Mouse (Mus musculus): ENCODE results near the gene Rbms3. TPM values are rescaled to one million over a fixed set of nuclear protein-coding genes. Genes with fewer than 3 reads are reported as not detected.

Gene Rbms3
- polyA plus RNA-seq, 1 experiment, result not detected

- Histone ChIP-seq H3K27ac (ENCODE audit: insufficient read depth, low read depth, low read length) (no peak overlapping the region), H3K4me1 (ENCODE audit: control insufficient read depth, insufficient read depth, low read length) (peaks cover 5% of the 10 kb centered on the region), H3K4me3 (ENCODE audit: insufficient read depth, low read depth, low read length) (no peak overlapping the region)
- TF ChIP-seq CTCF (IDR thresholded peaks at IDR 0.05; ENCODE audit: insufficient read depth, low read depth, low read length), result no peak
- TF ChIP-seq POLR2A (IDR thresholded peaks at IDR 0.05; ENCODE audit: insufficient read depth, low read depth, low read length), result no peak
- 38% methylated on average over 12 of the region's 12 CpGs for WGBS
Observed at GRCm38 (mm10) chr9:116919441-116920019, 710.2 kb downstream of the Rbms3 start.

- no peak overlapping the region for H3K4me3 ChIP-seq (ENCODE audit: insufficient read depth, low read depth, low read length)
- 53% methylated on average over 3 of the region's 3 CpGs for WGBS
- no peak overlapping the region for H3K27ac ChIP-seq (ENCODE audit: insufficient read depth, low read depth, low read length)
- H3K4me1 ChIP-seq (ENCODE audit: control insufficient read depth, insufficient read depth, low read length), result no peaks in the 10 kb centered on the region
- TF ChIP-seq CTCF (IDR thresholded peaks at IDR 0.05; ENCODE audit: insufficient read depth, low read depth, low read length), result no peak
- no peak for TF ChIP-seq POLR2A (IDR thresholded peaks at IDR 0.05; ENCODE audit: insufficient read depth, low read depth, low read length)
Observed at GRCm38 (mm10) chr9:116912493-116912847, 717.2 kb downstream of the Rbms3 start.

GRCm38 (mm10) chr9:116911781-116912492 lies 717.8 kb downstream of the Rbms3 start:
- Histone ChIP-seq H3K27ac (ENCODE audit: insufficient read depth, low read depth, low read length) (no peak overlapping the region), H3K4me3 (ENCODE audit: insufficient read depth, low read depth, low read length) (no peak overlapping the region), H3K4me1 (ENCODE audit: control insufficient read depth, insufficient read depth, low read length) (no peaks in the 10 kb centered on the region)
- WGBS, result 40% methylated on average over 2 of the region's 2 CpGs
- no peak for TF ChIP-seq CTCF (IDR thresholded peaks at IDR 0.05; ENCODE audit: insufficient read depth, low read depth, low read length)
- TF ChIP-seq POLR2A (IDR thresholded peaks at IDR 0.05; ENCODE audit: insufficient read depth, low read depth, low read length), result no peak

GRCm38 (mm10) chr9:116909511-116909910 lies 720.2 kb downstream of the Rbms3 start:
- TF ChIP-seq POLR2A (IDR thresholded peaks at IDR 0.05; ENCODE audit: insufficient read depth, low read depth, low read length) (no peak), CTCF (IDR thresholded peaks at IDR 0.05; ENCODE audit: insufficient read depth, low read depth, low read length) (no peak)
- WGBS, result 84% methylated on average over 4 of the region's 4 CpGs

GRCm38 (mm10) chr9:116906955-116907354 lies 722.8 kb downstream of the Rbms3 start:
- no peak overlapping the region for H3K27ac ChIP-seq (ENCODE audit: insufficient read depth, low read depth, low read length)
- WGBS, result 76% methylated on average over 4 of the region's 4 CpGs
- no peaks in the 10 kb centered on the region for H3K4me1 ChIP-seq (ENCODE audit: control insufficient read depth, insufficient read depth, low read length)
- no peak for TF ChIP-seq POLR2A (IDR thresholded peaks at IDR 0.05; ENCODE audit: insufficient read depth, low read depth, low read length)
- no peak for TF ChIP-seq CTCF (IDR thresholded peaks at IDR 0.05; ENCODE audit: insufficient read depth, low read depth, low read length)
- no peak overlapping the region for H3K4me3 ChIP-seq (ENCODE audit: insufficient read depth, low read depth, low read length)

More at GRCm38 (mm10) chr9:116909511-116909910, 720.2 kb downstream of the Rbms3 start:
- no peak overlapping the region for H3K27ac ChIP-seq (ENCODE audit: insufficient read depth, low read depth, low read length)
- no peaks in the 10 kb centered on the region for H3K4me1 ChIP-seq (ENCODE audit: control insufficient read depth, insufficient read depth, low read length)
- no peak overlapping the region for H3K4me3 ChIP-seq (ENCODE audit: insufficient read depth, low read depth, low read length)

- H3K4me1 ChIP-seq (ENCODE audit: control insufficient read depth, insufficient read depth, low read length), result no peaks in the 10 kb centered on the region
- no peak overlapping the region for H3K4me3 ChIP-seq (ENCODE audit: insufficient read depth, low read depth, low read length)
- no peak overlapping the region for H3K27ac ChIP-seq (ENCODE audit: insufficient read depth, low read depth, low read length)
- WGBS, result 61% methylated on average over 2 of the region's 2 CpGs
- TF ChIP-seq POLR2A (IDR thresholded peaks at IDR 0.05; ENCODE audit: insufficient read depth, low read depth, low read length), result no peak
Observed at GRCm38 (mm10) chr9:116905646-116906045, 724.1 kb downstream of the Rbms3 start.

GRCm38 (mm10) chr9:116903304-116903993 lies 726.3 kb downstream of the Rbms3 start:
- Histone ChIP-seq H3K27ac (ENCODE audit: insufficient read depth, low read depth, low read length) (no peak overlapping the region), H3K4me1 (ENCODE audit: control insufficient read depth, insufficient read depth, low read length) (no peaks in the 10 kb centered on the region), H3K4me3 (ENCODE audit: insufficient read depth, low read depth, low read length) (no peak overlapping the region)
- no peak for TF ChIP-seq POLR2A (IDR thresholded peaks at IDR 0.05; ENCODE audit: insufficient read depth, low read depth, low read length)
- no peak for TF ChIP-seq CTCF (IDR thresholded peaks at IDR 0.05; ENCODE audit: insufficient read depth, low read depth, low read length)
- WGBS, result 59% methylated on average over 11 of the region's 11 CpGs

- WGBS, result 78% methylated on average over 15 of the region's 15 CpGs
- TF ChIP-seq CTCF (IDR thresholded peaks at IDR 0.05; ENCODE audit: insufficient read depth, low read depth, low read length) (no peak), POLR2A (IDR thresholded peaks at IDR 0.05; ENCODE audit: insufficient read depth, low read depth, low read length) (no peak)
- H3K4me1 ChIP-seq (ENCODE audit: control insufficient read depth, insufficient read depth, low read length), result no peaks in the 10 kb centered on the region
- no peak overlapping the region for H3K4me3 ChIP-seq (ENCODE audit: insufficient read depth, low read depth, low read length)
- H3K27ac ChIP-seq (ENCODE audit: insufficient read depth, low read depth, low read length), result no peak overlapping the region
Observed at GRCm38 (mm10) chr9:116899403-116899802, 730.3 kb downstream of the Rbms3 start.
